Comparison of ENCODE assay signal across 9 mouse cellular contexts in the genomic region with DNA sequence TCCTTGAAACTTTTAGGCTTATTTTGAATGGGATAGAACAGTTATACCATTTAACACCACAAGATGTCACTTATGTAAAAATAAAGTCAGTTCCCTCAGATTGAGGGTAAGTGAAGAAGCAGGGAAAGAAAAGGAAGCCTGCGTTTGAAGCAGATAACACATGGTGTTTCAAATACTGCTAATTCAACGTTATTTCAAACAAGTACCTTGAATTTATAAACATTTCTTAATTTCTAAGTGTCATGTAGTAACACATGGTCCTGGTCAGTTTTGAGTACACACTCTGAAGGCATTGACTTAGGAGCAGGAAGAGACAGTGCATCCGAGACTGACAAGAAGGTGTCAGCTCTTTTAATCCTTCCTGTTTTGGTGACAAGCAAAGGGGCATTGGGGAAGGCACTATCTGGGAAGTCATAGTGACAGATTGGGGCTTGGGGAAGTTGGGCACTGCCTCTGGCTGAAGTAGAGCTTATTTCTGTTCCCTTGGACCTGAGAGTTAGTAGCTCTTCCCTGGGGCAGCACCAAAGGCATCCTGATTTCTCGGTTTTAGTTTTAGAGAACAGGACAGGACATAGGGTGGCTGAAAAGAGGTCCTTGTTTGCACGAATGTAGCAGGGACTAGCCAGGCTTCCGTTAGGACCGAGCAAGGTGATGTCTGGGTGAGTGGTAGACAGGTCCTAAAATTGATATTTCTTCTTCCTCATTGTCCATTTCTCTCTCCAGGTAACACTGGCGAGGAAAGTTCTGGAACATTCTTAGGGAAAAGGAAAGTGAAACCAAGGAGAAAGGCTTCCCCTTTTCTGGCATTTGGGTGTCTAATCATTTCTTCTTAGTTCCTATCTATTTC. TPM values are rescaled to one million over a fixed set of nuclear protein-coding genes. Genes with fewer than 3 reads are reported as not detected.
DNase-seq lines count a peak whose midpoint lies in the region; ATAC-seq and TF ChIP-seq lines count a peak whose summit lies in the region.
"Had no signal": no experiment of that assay in that cellular context is flagged by ENCODE, and none has a peak within 500 bp of the region (broad histone marks: within the 10 kb centered on the region; RNA-seq: fewer than 3 reads in every experiment).

No protein-coding gene starts in this region.

- ATAC-seq in hindbrain, embryonic 16.5 days = 0 out of 2 replicates have a peak, but pooled peaks have one; percentile 58
- no peak for ATAC-seq in hindbrain, embryonic 13.5 days (ENCODE audit: low FRiP score)
- peak; percentile 71 for ATAC-seq in CD4-positive, CD25-positive, alpha-beta regulatory T cell, adult 4 months
- no peak for ATAC-seq in cerebellum, adult (ENCODE audit: insufficient number of reproducible peaks, low FRiP score, low TSS enrichment)

- DNase-seq in right cerebral cortex, postnatal 36 days (ENCODE audit: low spot score in 2 of 2) = no peak
- no peak for DNase-seq in kidney, adult 11 months

- H3K27me3 ChIP-seq in hindbrain, embryonic 16.5 days (replicated peaks; ENCODE audit: control insufficient read depth, insufficient read depth, low read length) = no peaks in the 10 kb centered on the region
- no peaks in the 10 kb centered on the region for H3K27me3 ChIP-seq in hindbrain, embryonic 13.5 days

- H3K9me3 ChIP-seq in hindbrain, embryonic 16.5 days (ENCODE audit: control insufficient read depth, low read length) = no peaks in the 10 kb centered on the region
- H3K9me3 ChIP-seq in hindbrain, embryonic 13.5 days = no peaks in the 10 kb centered on the region

- no peak overlapping the region for H3K4me2 ChIP-seq in hindbrain, embryonic 16.5 days (ENCODE audit: low read length)
- no peak overlapping the region for H3K4me2 ChIP-seq in hindbrain, embryonic 13.5 days
- H3K4me2 ChIP-seq: heart, embryonic 11.5 days had no signal

- WGBS in hindbrain, embryonic 16.5 days = 70% methylated on average over 8 of the region's 8 CpGs
- 75% methylated on average over 8 of the region's 8 CpGs for WGBS in hindbrain, embryonic 13.5 days
- WGBS in bone marrow, adult 2 months = 14% methylated on average over 8 of the region's 8 CpGs
- 10% methylated on average over 8 of the region's 8 CpGs for WGBS in macrophage (ENCODE audit: missing documents)

- TF ChIP-seq POLR2A in bone marrow, adult 2 months (IDR thresholded peaks at IDR 0.05; ENCODE audit: borderline replicate concordance, control insufficient read depth, low read depth, low read length) = no peak

- no peak overlapping the region for H3K27ac ChIP-seq in hindbrain, embryonic 16.5 days (ENCODE audit: low read depth, low read length)
- H3K27ac ChIP-seq in hindbrain, embryonic 13.5 days = no peak overlapping the region
- H3K27ac ChIP-seq in bone marrow, adult 2 months (ENCODE audit: control insufficient read depth, insufficient read depth, low read depth, low read length, poor library complexity) = peak overlapping the region; percentile 60; the same call in 1 of the 2 replicates
- H3K27ac ChIP-seq in macrophage = peak overlapping the region; percentile 87

- H3K79me2 ChIP-seq in macrophage (ENCODE audit: inconsistent target) = peaks cover 87% of the 10 kb centered on the region

- no peak overlapping the region for H3K4me3 ChIP-seq in hindbrain, embryonic 16.5 days (ENCODE audit: low read length)
- no peak overlapping the region for H3K4me3 ChIP-seq in hindbrain, embryonic 13.5 days
- peak overlapping the region; percentile 79 for H3K4me3 ChIP-seq in bone marrow, adult 2 months (replicated peaks; ENCODE audit: control insufficient read depth, low read depth, low read length)
- peak overlapping the region; percentile 41 for H3K4me3 ChIP-seq in macrophage (ENCODE audit: inconsistent target)

- no peak overlapping the region for H3K9ac ChIP-seq in hindbrain, embryonic 16.5 days (ENCODE audit: low read depth, low read length)
- H3K9ac ChIP-seq in hindbrain, embryonic 13.5 days = no peak overlapping the region

- TF ChIP-seq CTCF in bone marrow, adult 2 months (IDR thresholded peaks at IDR 0.05; ENCODE audit: control insufficient read depth, insufficient read depth, low read length) = no peak

- H3K4me1 ChIP-seq in hindbrain, embryonic 16.5 days (ENCODE audit: control insufficient read depth, insufficient read depth, low read depth, low read length) = no peaks in the 10 kb centered on the region
- H3K4me1 ChIP-seq in hindbrain, embryonic 13.5 days (replicated peaks) = peaks cover 20% of the 10 kb centered on the region
- no peaks in the 10 kb centered on the region; the same call in 1 of the 2 replicates for H3K4me1 ChIP-seq in bone marrow, adult 2 months (ENCODE audit: control insufficient read depth, insufficient read depth, low read length)

- no peaks in the 10 kb centered on the region for H3K36me3 ChIP-seq in hindbrain, embryonic 16.5 days (ENCODE audit: control insufficient read depth, insufficient read depth, low read length)
- no peaks in the 10 kb centered on the region for H3K36me3 ChIP-seq in hindbrain, embryonic 13.5 days
- H3K36me3 ChIP-seq in macrophage (ENCODE audit: inconsistent target) = no peaks in the 10 kb centered on the region

RNA-seq across cellular contexts. Expression of gene Ap3b1, which starts 23.3 kb away (rescaled TPM):
- polyA plus RNA-seq in hindbrain, embryonic 16.5 days (2015; fragmentation: Nextera tagmentation; extraction: Ambion mirVana) = 27.9 and 28.4 TPM in 2 replicates
- 31.6 and 33.0 TPM in 2 replicates for polyA plus RNA-seq in hindbrain, embryonic 13.5 days (2015; fragmentation: Nextera tagmentation; extraction: Ambion mirVana)
- polyA plus RNA-seq in CD4-positive, CD25-positive, alpha-beta regulatory T cell, adult 4 months (2017; shearing (Covaris generic)) = 10 to 100 TPM; 41.8 to 46.0 TPM
- polyA plus RNA-seq in bone marrow, adult 2 months (2011; ENCODE audit: insufficient read depth, insufficient read length, low replicate concordance, missing spikeins) = 22.7 and 23.0 TPM in 2 replicates
- total RNA-seq in macrophage (2018; cell fraction: chromatin; rRNA removed) = 100 to 1,000 TPM; 142 to 277 (median 184) TPM
- total RNA-seq in macrophage (2018; cell fraction: cytosol; rRNA removed) = 100 to 1,000 TPM; 101 to 144 (median 115) TPM
- 100 to 1,000 TPM in 20 of 26 experiments, 10 to 100 TPM in 6; 88.8 to 199 (median 110) TPM for total RNA-seq in macrophage (2018; cell fraction: nucleus; rRNA removed)
- polyA plus RNA-seq in macrophage (2018) = 86.0 to 169 TPM (median 89.4 TPM) in 3 replicates

Comparison
In these comparisons a context has a peak if more than half of its experiments do, and no peak if none do; other contexts are left out.
1. ATAC-seq: peak in hindbrain, embryonic 16.5 days (single experiment) and CD4-positive, CD25-positive, alpha-beta regulatory T cell, adult 4 months (single experiment); none in hindbrain, embryonic 13.5 days (single experiment) and cerebellum, adult (single experiment).
2. H3K27ac ChIP-seq: peak in bone marrow, adult 2 months (single experiment) and macrophage (single experiment); none in hindbrain, embryonic 16.5 days (single experiment) and hindbrain, embryonic 13.5 days (single experiment).
3. H3K4me3 ChIP-seq: peak in bone marrow, adult 2 months (single experiment) and macrophage (single experiment); none in hindbrain, embryonic 16.5 days (single experiment) and hindbrain, embryonic 13.5 days (single experiment).